Mouse (Mus musculus) heart, embryonic 14.5 days (tissue): Measurements from ENCODE around the gene Lpin2. TPM values are rescaled to one million over a fixed set of nuclear protein-coding genes. Genes with fewer than 3 reads are reported as not detected.

Source experiments
- ATAC-seq: fragments of 200-750 bp; cut with Nextera tagmentation; 2 replicates; pipeline ENCODE4 v1.8.0; 2017; ENCODE audit warnings: low read depth, moderate TSS enrichment; ENCODE audit not compliant: insufficient number of reproducible peaks, insufficient read depth, low FRiP score
- H3K27ac ChIP-seq, 2 experiments: fragments of 200-500 bp in 1 of 2; fragments of 300-500 bp in 1 of 2; sonication (generic) in 1 of 2; replicated peaks in 1 of 2; 2 replicates each; pipeline ENCODE4 v1.5.1; 2012 to 2014; ENCODE audit warnings: low read depth in 2 of 2, low read length in 2 of 2, control low read depth in 1 of 2, mild to moderate bottlenecking in 1 of 2, mixed read lengths in 1 of 2; ENCODE audit not compliant: control insufficient read depth in 1 of 2, insufficient read depth in 1 of 2
- H3K27me3 ChIP-seq: fragments of 300-500 bp; sonication (generic); 2 replicates; pipeline ENCODE4 v1.6.1; 2014; ENCODE audit warnings: mild to moderate bottlenecking, low read length, control low read depth; ENCODE audit not compliant: control insufficient read depth, insufficient read depth
- H3K36me3 ChIP-seq: fragments of 300-500 bp; sonication (generic); 2 replicates; pipeline ENCODE4 v1.6.1; 2014; ENCODE audit warnings: mild to moderate bottlenecking, control low read depth, low read length, mixed read lengths; ENCODE audit not compliant: control insufficient read depth, insufficient read depth
- H3K4me1 ChIP-seq, 2 experiments: fragments of 200-500 bp in 1 of 2; fragments of 300-500 bp in 1 of 2; sonication (generic) in 1 of 2; 2 replicates each; pipeline ENCODE4 v1.6.1; 2012 to 2014; ENCODE audit warnings: low read length in 2 of 2, control low read depth in 1 of 2, mixed read lengths in 1 of 2; ENCODE audit not compliant: control insufficient read depth in 2 of 2, insufficient read depth in 2 of 2
- H3K4me2 ChIP-seq: fragments of 300-500 bp; sonication (generic); 2 replicates; pipeline ENCODE4 v1.6.1; 2014; ENCODE audit warnings: mild to moderate bottlenecking, low read length
- H3K4me3 ChIP-seq, 2 experiments: fragments of 200-500 bp in 1 of 2; fragments of 300-500 bp in 1 of 2; sonication (generic) in 1 of 2; 2 replicates each; pipeline ENCODE4 v1.5.1; 2012 to 2014; ENCODE audit warnings: low read length in 2 of 2, mild to moderate bottlenecking in 2 of 2, control low read depth in 1 of 2, low read depth in 1 of 2, moderate library complexity in 1 of 2; ENCODE audit not compliant: control insufficient read depth in 1 of 2, insufficient read depth in 1 of 2
- H3K9ac ChIP-seq: fragments of 300-500 bp; sonication (generic); 2 replicates; pipeline ENCODE4 v1.6.1; 2014; ENCODE audit warnings: mild to moderate bottlenecking, low read length
- H3K9me3 ChIP-seq: fragments of 300-500 bp; sonication (generic); 2 replicates; pipeline ENCODE4 v1.6.1; 2016; ENCODE audit warnings: low read length, control low read depth; ENCODE audit not compliant: control insufficient read depth
- WGBS: fragments of 180-500 bp; shearing (Covaris S2); extraction: QIAGEN DNeasy Blood & Tissue Kit; methylation state at CpG from one replicate; pipeline ENCODE4 v1.1.7; 2014; 5-methylcytosine and 5-hydroxymethylcytosine counted together
- polyA plus RNA-seq: library from polyadenylated mRNA; unstranded; fragments of >200 nt; fragmentation: Nextera tagmentation; extraction: Ambion mirVana; gene quantifications from 2 replicates; pipeline ENCODE4 v1.2.1, GENCODE M21; 2014

The Lpin2 gene
- polyA plus RNA-seq, 1 experiment from 2014 or later = 15.2 TPM

DNA sequence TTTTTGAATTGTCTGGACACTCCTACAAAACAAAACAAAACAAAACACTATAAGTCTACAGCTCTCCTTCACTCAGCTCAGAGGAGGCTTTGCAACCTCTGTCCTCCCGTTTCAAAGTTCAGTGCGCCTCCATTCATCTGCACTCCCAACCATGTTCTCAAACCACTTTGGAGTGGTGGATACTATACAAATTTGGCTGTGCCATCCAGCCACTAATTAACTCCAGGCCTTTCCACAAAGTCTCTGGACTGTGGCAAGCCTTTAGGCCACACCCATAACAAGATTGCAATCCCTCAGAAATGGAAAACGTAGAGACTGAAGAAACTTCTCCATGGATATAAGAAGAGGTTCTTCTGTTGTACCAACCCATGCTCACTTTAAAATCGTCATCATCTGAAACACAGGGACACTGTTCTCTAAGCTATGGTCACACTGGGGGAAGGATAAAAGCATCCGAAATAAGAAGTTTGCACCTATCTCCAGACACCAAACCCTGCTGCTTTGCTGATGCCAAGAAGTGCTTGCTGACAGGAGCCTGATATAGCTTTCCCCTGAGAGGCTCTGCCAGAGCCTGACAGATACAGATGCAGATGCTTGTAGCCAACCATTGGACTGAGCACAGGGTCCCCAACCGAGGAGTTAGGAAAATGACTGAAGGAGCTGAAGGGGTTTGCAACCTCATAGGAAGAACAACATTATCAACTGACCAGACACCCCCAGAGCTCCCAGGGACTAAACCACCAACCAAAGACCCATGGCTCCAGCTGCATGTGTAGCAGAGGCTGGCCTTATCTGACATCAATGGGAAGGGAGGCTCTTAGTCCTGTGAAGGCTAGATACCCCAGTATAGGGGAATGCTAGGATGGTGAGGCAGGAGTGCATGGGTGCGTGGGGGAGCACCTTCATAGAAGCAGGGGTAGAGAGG lies 108.4 kb downstream of the Lpin2 start:
- H3K4me1 ChIP-seq = peaks cover 41 to 76% of the 10 kb centered on the region in 2 experiments
- H3K4me3 ChIP-seq = no peak overlapping the region
- no peak overlapping the region for H3K9ac ChIP-seq
- WGBS = 26% methylated on average over 7 of the region's 7 CpGs
- no peaks in the 10 kb centered on the region for H3K27me3 ChIP-seq
- H3K27ac ChIP-seq = peak overlapping the region; percentile 69 to 77
- peak overlapping the region; percentile 42 for H3K4me2 ChIP-seq
- ATAC-seq = no peak
- H3K36me3 ChIP-seq = no peaks in the 10 kb centered on the region
- no peaks in the 10 kb centered on the region for H3K9me3 ChIP-seq

- ATAC-seq = no peak
- Histone ChIP-seq H3K4me1 (peaks cover 32 to 64% of the 10 kb centered on the region in 2 experiments), H3K27me3 (no peaks in the 10 kb centered on the region), H3K9me3 (no peaks in the 10 kb centered on the region), H3K36me3 (no peaks in the 10 kb centered on the region), H3K4me2 (peak overlapping the region; percentile 42), H3K27ac (peak overlapping the region in 1 of 2 experiments; percentile 77; a peak in 2 of 4 replicates), H3K9ac (no peak overlapping the region), H3K4me3 (no peak overlapping the region)
- 79% methylated on average over 6 of the region's 6 CpGs for WGBS
Observed at GRCm38 (mm10) chr17:71291897-71292420, 109.6 kb downstream of the Lpin2 start.

DNA sequence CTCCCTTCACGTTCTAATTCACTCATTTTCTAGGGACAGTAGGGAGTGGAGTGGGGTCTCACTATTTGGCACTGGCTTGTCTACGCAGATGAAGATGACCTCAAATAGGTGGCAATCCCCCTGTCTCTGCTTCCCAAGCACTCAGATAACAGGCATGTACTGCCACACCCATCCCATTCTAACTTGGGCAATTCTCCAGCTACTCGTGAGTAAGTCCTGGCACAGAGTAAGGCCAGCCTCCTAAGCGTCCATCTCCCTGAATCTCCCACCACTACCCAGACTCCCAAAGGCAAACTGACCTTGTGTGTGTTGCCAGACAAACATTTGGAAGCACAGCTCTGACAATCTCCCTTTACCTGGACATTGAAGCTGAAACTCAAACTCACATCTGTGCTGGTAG lies 110.5 kb downstream of the Lpin2 start:
- Histone ChIP-seq H3K9ac (no peak overlapping the region), H3K9me3 (no peaks in the 10 kb centered on the region), H3K4me1 (peaks cover 28 to 56% of the 10 kb centered on the region in 2 experiments), H3K27me3 (no peaks in the 10 kb centered on the region), H3K36me3 (no peaks in the 10 kb centered on the region), H3K4me3 (no peak overlapping the region), H3K27ac (peak overlapping the region; percentile 13 to 46; a peak in 3 of 4 replicates), H3K4me2 (no peak overlapping the region)
- ATAC-seq = no peak
- 33% methylated on average over 4 of the region's 4 CpGs for WGBS

- no peak overlapping the region for H3K4me2 ChIP-seq
- no peaks in the 10 kb centered on the region for H3K27me3 ChIP-seq
- H3K9ac ChIP-seq = no peak overlapping the region
- WGBS = 76% methylated on average over 3 of the region's 3 CpGs
- no peak overlapping the region for H3K27ac ChIP-seq
- H3K4me1 ChIP-seq = peaks cover 26 to 48% of the 10 kb centered on the region in 2 experiments
- H3K36me3 ChIP-seq = 0 out of 2 replicates have a peak, but pooled peaks cover 3% of the 10 kb centered on the region
- H3K9me3 ChIP-seq = no peaks in the 10 kb centered on the region
- ATAC-seq = no peak
- no peak overlapping the region for H3K4me3 ChIP-seq
Observed at GRCm38 (mm10) chr17:71294570-71294969, 112.2 kb downstream of the Lpin2 start.

Other genes starting within 250 kb of the Lpin2 start
- gene Myom1, start 179.9 kb upstream of the Lpin2 start, polyA plus RNA-seq = 273 and 300 TPM in 2 replicates
- 746 and 761 TPM in 2 replicates for gene Myl12a, start 179.7 kb upstream of the Lpin2 start, polyA plus RNA-seq
- gene Emilin2, start 129.4 kb downstream of the Lpin2 start, polyA plus RNA-seq = 42.6 and 45.4 TPM in 2 replicates